Mouse (Mus musculus) myocyte (in vitro differentiated cells): ENCODE data around the gene Cracr2b.

Experiments
- MYOD1 ChIP-seq, 3 experiments: IDR thresholded peaks; one replicate each; pipeline ENCODE4 v1.6.1; 2011; ENCODE audit warnings: control low read depth in 2 of 3, low read depth in 2 of 3, mild to moderate bottlenecking in 2 of 3, moderate library complexity in 1 of 3; ENCODE audit not compliant: insufficient read length in 2 of 3, control insufficient read depth in 1 of 3
- POLR2A ChIP-seq: IDR thresholded peaks from one replicate; pipeline ENCODE4 v1.6.1; 2011; ENCODE audit warnings: low read depth, mild to moderate bottlenecking, control low read depth, moderate library complexity; ENCODE audit not compliant: insufficient read length
- REST ChIP-seq: IDR thresholded peaks from one replicate; pipeline ENCODE4 v1.6.1; 2011; ENCODE audit warnings: mild to moderate bottlenecking, control low read depth, moderate library complexity; ENCODE audit not compliant: insufficient read depth, insufficient read length
- USF1 ChIP-seq: IDR thresholded peaks from one replicate; pipeline ENCODE4 v1.6.1; 2011; ENCODE audit warnings: low read depth, mild to moderate bottlenecking, control low read depth, moderate library complexity

DNA sequence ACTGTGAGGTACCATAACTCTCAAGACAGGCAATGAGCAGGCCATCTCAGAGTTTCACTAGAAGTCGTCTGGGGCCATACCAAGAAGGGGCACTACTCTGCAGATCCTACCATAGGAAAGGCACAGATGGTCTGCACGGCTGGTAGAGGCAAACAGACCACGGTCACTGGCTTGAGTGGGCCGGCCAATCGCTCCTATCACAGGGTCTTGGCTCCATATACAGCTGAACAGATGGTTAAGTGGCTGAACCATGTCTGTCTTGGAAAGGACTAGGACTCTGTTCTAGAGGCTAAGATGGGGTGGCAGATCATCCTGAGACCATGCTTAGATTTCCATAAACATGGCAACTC lies 41.6 kb downstream of the Cracr2b start:
- TF ChIP-seq POLR2A: no peak
- TF ChIP-seq USF1: no peak
- no peak for TF ChIP-seq MYOD1 (IDR thresholded peaks at IDR 0.05; ENCODE audit: control insufficient read depth in 1 of 3, insufficient read length in 2 of 3, low read depth in 2 of 3)
- no peak for TF ChIP-seq REST
